Mouse (Mus musculus) kidney, embryonic 15.5 days (tissue): ENCODE results near the gene Bckdhb. TPM values are rescaled to one million over a fixed set of nuclear protein-coding genes. Genes with fewer than 3 reads are reported as not detected.

Experiments
- ATAC-seq: fragments of 200-750 bp; cut with Nextera tagmentation; replicated peaks from 2 replicates; pipeline ENCODE4 v1.8.0; 2017; ENCODE audit warnings: moderate TSS enrichment; ENCODE audit not compliant: low FRiP score
- H3K27ac ChIP-seq: fragments of 300-500 bp; sonication (generic); 2 replicates; pipeline ENCODE4 v1.5.1; 2015; ENCODE audit warnings: mild to moderate bottlenecking, inconsistent platforms
- H3K27me3 ChIP-seq: fragments of 300-500 bp; sonication (generic); 2 replicates; pipeline ENCODE4 v1.6.1; 2015; ENCODE audit warnings: inconsistent platforms
- H3K36me3 ChIP-seq: fragments of 300-500 bp; sonication (generic); 2 replicates; pipeline ENCODE4 v1.6.1; 2015; ENCODE audit warnings: inconsistent platforms
- H3K4me1 ChIP-seq: fragments of 300-500 bp; sonication (generic); 2 replicates; pipeline ENCODE4 v1.6.1; 2015; ENCODE audit warnings: inconsistent platforms
- H3K4me2 ChIP-seq: fragments of 300-500 bp; sonication (generic); 2 replicates; pipeline ENCODE4 v1.6.1; 2015; ENCODE audit warnings: moderate library complexity, mild to moderate bottlenecking, inconsistent platforms
- H3K4me3 ChIP-seq: fragments of 300-500 bp; sonication (generic); replicated peaks from 2 replicates; pipeline ENCODE4 v1.5.1; 2015; ENCODE audit warnings: mild to moderate bottlenecking, inconsistent platforms
- H3K9ac ChIP-seq: fragments of 300-500 bp; sonication (generic); 2 replicates; pipeline ENCODE4 v1.6.1; 2015; ENCODE audit warnings: mild to moderate bottlenecking, inconsistent platforms
- H3K9me3 ChIP-seq: fragments of 300-500 bp; sonication (generic); replicated peaks from 2 replicates; pipeline ENCODE4 v1.6.1; 2016; ENCODE audit warnings: inconsistent platforms
- WGBS: fragments of 180-500 bp; shearing (Covaris S2); methylation state at CpG from one replicate; pipeline ENCODE4 v1.1.7; 2015; ENCODE audit warnings: mixed read lengths; 5-methylcytosine and 5-hydroxymethylcytosine counted together
- polyA plus RNA-seq: library from polyadenylated mRNA; unstranded; fragments of >200 nt; fragmentation: Nextera tagmentation; extraction: Ambion mirVana; gene quantifications from 2 replicates; pipeline ENCODE4 v1.2.1, GENCODE M21; 2015

Bckdhb gene
- polyA plus RNA-seq, 1 experiment from 2014 or later, result 51.6 TPM

DNA sequence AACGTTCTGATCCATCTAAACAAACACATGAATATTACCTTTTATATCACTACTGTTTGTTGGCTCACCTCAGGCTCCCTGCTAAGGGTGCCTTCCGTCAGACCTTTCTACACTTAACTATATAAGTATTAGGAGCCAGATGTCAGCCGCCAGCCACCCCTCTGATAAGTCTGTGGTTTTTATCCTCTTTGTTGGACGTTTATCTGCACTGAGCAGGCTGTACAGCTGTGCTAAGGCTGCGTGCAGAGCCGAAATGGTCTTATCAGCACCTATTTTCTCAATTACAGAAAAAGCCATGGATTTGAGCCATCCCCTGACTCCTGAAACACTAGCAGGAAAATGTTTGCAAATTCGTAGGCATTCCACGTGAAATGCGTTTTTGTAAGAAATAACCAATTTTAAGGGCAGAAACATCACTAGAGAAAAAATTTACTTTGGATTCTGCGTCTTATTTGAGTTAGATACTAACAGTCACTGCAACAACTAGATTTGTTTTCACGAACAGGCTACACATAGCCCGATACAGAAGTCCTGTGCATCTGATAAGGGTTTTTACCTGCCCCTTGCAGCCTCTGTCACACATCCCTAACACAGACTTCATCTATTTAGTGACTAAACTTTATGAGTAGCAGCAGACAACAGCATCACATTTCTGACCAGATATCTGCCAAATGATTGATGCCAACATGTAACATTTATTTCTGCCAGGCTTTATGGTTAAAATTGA, 188.1 kb downstream of the Bckdhb start:
- Histone ChIP-seq H3K27me3 (no peaks in the 10 kb centered on the region), H3K4me1 (peaks cover 19% of the 10 kb centered on the region), H3K9ac (no peak overlapping the region), H3K4me3 (no peak overlapping the region), H3K27ac (no peak overlapping the region), H3K36me3 (no peaks in the 10 kb centered on the region), H3K9me3 (no peaks in the 10 kb centered on the region), H3K4me2 (no peak overlapping the region)
- ATAC-seq, result no peak
- WGBS, result 80% methylated on average over 12 of the region's 12 CpGs

DNA sequence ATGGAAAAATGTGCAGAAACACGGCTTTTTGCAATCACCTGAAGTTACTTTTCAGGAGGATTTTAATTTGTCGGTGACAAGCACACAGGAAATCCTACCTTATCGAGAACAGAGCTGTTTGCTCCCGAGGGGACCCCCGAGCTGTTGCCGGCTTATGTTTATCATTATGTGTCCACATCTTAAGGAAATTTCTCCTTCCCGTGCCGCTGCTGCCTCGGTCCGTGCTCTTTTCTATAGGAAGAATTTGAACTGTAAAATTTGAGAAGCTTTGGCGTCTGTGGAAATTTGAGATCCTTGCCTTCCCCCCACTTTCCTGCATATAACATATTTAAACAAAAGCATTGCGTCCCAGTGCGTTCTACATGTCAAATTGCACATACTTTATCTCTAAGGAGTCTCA, 189.3 kb downstream of the Bckdhb start:
- no peak for ATAC-seq
- peak overlapping the region; percentile 46 for H3K4me2 ChIP-seq
- no peaks in the 10 kb centered on the region for H3K36me3 ChIP-seq
- 42% methylated on average over 13 of the region's 13 CpGs for WGBS
- H3K9ac ChIP-seq, result no peak overlapping the region
- H3K4me1 ChIP-seq, result peaks cover 19% of the 10 kb centered on the region
- no peaks in the 10 kb centered on the region for H3K9me3 ChIP-seq
- no peaks in the 10 kb centered on the region for H3K27me3 ChIP-seq
- no peak overlapping the region for H3K27ac ChIP-seq
- H3K4me3 ChIP-seq, result 0 out of 2 replicates have a peak overlapping the region, but pooled peaks have one; percentile 8

DNA sequence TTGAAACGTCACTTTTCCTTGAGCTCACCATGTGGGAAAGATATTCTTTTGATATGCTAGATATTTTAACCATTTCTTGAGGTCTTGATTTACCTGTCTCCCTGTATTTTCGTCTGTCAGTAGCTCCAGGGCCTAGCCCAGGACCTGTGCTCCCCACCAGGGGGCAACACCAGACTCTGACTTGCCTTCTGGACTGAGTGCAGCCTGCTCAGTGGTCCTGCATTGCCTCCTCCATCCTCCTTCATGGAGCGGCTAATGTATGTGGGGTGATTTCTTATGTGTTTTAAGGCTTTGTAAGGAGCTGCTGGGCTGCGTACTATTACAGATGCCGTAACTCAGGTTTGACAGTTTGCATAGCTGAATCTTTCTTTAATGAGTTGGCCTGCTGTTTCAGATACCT, 192.4 kb downstream of the Bckdhb start:
- H3K4me2 ChIP-seq, result no peak overlapping the region
- 0 out of 2 replicates have a peak, but pooled peaks cover 7% of the 10 kb centered on the region for H3K4me1 ChIP-seq
- H3K9me3 ChIP-seq, result no peaks in the 10 kb centered on the region
- no peak overlapping the region for H3K9ac ChIP-seq
- ATAC-seq, result peak; percentile 77; the same call in 1 of the 2 replicates
- WGBS, result 63% methylated on average over 5 of the region's 5 CpGs
- no peak overlapping the region for H3K4me3 ChIP-seq
- no peak overlapping the region for H3K27ac ChIP-seq
- no peaks in the 10 kb centered on the region for H3K36me3 ChIP-seq
- H3K27me3 ChIP-seq, result no peaks in the 10 kb centered on the region

DNA sequence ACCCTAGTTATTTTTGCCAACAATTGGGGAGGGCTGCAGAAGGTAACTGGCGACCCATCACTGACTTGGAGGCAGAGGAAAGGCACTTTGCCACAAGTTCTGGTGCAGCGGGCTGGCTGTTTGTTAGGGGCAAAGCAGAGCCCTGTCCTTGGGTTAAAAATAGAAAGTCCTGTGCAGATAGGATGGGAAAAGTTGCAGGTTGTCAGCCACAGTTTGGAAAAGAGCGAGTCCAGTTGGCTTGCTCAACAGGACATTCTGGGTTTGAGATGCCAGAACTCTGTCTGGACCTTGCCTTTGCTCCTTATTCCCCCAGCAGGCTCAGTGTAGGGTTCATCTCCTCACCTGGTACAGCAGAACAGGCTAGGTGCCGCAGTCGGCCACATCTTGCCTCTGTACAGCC, 200.1 kb downstream of the Bckdhb start:
- Histone ChIP-seq H3K27ac (no peak overlapping the region), H3K4me3 (no peak overlapping the region), H3K36me3 (no peaks in the 10 kb centered on the region), H3K9ac (no peak overlapping the region), H3K4me1 (no peaks in the 10 kb centered on the region), H3K9me3 (no peaks in the 10 kb centered on the region), H3K27me3 (no peaks in the 10 kb centered on the region), H3K4me2 (no peak overlapping the region)
- ATAC-seq, result no peak
- 97% methylated on average over 5 of the region's 5 CpGs for whole genome bisulfite sequencing

DNA sequence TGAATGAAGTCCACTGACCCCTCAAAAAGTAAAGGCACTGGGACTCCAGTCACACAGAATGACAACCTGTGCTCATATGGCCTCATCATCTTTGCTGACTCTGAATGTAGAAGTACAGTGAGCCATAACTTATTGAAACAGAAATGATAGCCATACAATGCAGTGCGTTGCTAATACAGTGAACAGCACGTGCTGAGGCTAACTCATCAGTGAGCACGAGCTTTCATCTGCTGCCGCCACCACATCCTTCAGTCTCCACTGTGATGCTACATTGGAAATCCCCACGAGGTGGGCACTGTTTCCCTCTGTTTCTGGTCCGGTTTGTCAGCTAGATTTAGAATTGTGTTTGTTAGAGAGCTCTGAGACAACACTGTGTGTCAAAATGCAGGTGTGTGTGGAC, 205.4 kb downstream of the Bckdhb start:
- Histone ChIP-seq H3K27me3 (no peaks in the 10 kb centered on the region), H3K4me1 (no peaks in the 10 kb centered on the region), H3K9me3 (no peaks in the 10 kb centered on the region), H3K9ac (no peak overlapping the region), H3K4me3 (no peak overlapping the region), H3K4me2 (no peak overlapping the region), H3K36me3 (no peaks in the 10 kb centered on the region), H3K27ac (no peak overlapping the region)
- WGBS, result 89% methylated on average over 6 of the region's 6 CpGs
- ATAC-seq, result no peak

DNA sequence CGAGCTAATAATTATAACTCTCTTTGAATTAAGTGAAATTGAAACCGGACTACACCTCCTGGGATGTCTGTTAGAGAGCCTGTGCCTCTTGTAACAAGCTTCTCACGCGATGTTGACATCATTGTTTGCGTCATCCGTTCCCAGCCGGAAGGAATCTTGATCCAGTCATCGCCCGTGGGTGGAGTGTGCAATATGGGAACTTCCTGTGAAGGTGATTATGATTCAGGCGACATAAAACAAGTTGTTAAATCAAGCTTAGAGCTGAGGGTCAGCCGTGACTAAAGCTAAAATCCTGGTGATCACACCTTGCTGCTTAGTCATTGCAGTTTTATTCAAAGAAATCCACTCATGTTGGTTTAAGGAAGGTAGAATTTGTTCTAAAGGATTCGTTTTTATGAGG, 210.1 kb downstream of the Bckdhb start:
- ATAC-seq, result no peak
- H3K9me3 ChIP-seq, result no peaks in the 10 kb centered on the region
- H3K9ac ChIP-seq, result no peak overlapping the region
- 79% methylated on average over 12 of the region's 12 CpGs for WGBS
- H3K4me3 ChIP-seq, result no peak overlapping the region
- H3K36me3 ChIP-seq, result no peaks in the 10 kb centered on the region
- H3K27me3 ChIP-seq, result no peaks in the 10 kb centered on the region
- no peak overlapping the region for H3K27ac ChIP-seq
- H3K4me2 ChIP-seq, result no peak overlapping the region
- H3K4me1 ChIP-seq, result no peaks in the 10 kb centered on the region

DNA sequence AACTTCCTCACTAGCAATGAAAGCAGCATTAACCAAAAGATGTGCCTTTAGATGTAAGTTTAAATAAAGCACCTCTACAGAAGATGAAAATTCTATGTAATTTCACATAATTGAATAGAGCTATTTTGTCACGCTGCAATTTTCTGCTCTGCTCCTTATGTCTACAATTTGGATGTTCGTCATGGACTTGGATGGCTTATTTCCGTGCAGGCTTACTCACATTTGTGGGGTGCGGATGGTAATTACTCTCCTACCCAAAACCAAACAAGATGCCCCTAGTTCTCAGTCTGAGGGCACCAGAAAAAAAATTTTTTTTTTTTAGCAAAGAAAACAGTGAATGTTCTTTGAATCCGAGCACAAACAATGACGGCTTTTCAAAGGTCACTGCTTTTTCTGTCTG, 212.2 kb downstream of the Bckdhb start:
- 88% methylated on average over 6 of the region's 6 CpGs for WGBS
- Histone ChIP-seq H3K36me3 (no peaks in the 10 kb centered on the region), H3K9me3 (no peaks in the 10 kb centered on the region), H3K4me1 (no peaks in the 10 kb centered on the region), H3K27ac (no peak overlapping the region), H3K9ac (no peak overlapping the region), H3K27me3 (no peaks in the 10 kb centered on the region), H3K4me3 (no peak overlapping the region), H3K4me2 (no peak overlapping the region)
- no peak for ATAC-seq

DNA sequence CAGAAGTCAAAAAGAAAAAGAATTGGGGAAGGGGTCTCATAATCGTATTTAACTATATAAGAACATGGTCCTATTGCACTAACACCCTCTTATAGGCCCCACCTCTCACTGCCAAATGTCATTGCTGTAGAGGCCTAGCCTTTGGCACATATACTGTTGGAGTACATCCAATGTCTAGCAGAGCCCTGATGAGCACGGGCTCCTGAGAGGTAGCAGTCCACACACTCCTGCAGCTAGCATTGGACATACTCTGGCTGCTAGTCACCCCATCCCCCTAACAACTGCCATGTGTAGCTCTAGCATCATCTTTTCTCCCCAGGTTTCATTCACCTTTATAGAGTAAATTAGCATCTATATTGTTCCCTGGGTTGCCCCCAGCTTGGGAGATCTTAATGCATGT, 223.2 kb downstream of the Bckdhb start:
- no peak overlapping the region for H3K27ac ChIP-seq
- WGBS, result 92% methylated on average over 2 of the region's 2 CpGs

More for the DNA sequence above, 223.2 kb downstream of the Bckdhb start:
- H3K4me2 ChIP-seq, result no peak overlapping the region
- H3K27me3 ChIP-seq, result no peaks in the 10 kb centered on the region
- no peaks in the 10 kb centered on the region for H3K9me3 ChIP-seq
- H3K36me3 ChIP-seq, result no peaks in the 10 kb centered on the region
- H3K9ac ChIP-seq, result no peak overlapping the region
- H3K4me1 ChIP-seq, result no peaks in the 10 kb centered on the region
- no peak for ATAC-seq
- no peak overlapping the region for H3K4me3 ChIP-seq

Other genes with a start within 250 kb of the Bckdhb start
- 8.6 and 9.8 TPM in 2 replicates for gene Elovl4, start 118.9 kb upstream of the Bckdhb start, polyA plus RNA-seq
- 36.5 and 36.8 TPM in 2 replicates for gene Ttk, start 90.5 kb upstream of the Bckdhb start, polyA plus RNA-seq